Mouse (Mus musculus): Measurements from ENCODE around the gene Ror1.

Ror1 gene

GRCm38 (mm10) chr4:100391021-100391420 is 295.4 kb downstream of the Ror1 start:
- DNase-seq (ENCODE audit: low read depth) = no peak

- no peak for DNase-seq (ENCODE audit: low read depth)
Measured at GRCm38 (mm10) chr4:100393374-100394061, 297.9 kb downstream of the Ror1 start.

GRCm38 (mm10) chr4:100395407-100395806 is 299.8 kb downstream of the Ror1 start:
- DNase-seq (ENCODE audit: low read depth) = no peak

GRCm38 (mm10) chr4:100398079-100398478 is 302.5 kb downstream of the Ror1 start:
- DNase-seq (ENCODE audit: low read depth) = no peak

- no peak for DNase-seq (ENCODE audit: low read depth)
Measured at GRCm38 (mm10) chr4:100401078-100401477, 305.5 kb downstream of the Ror1 start.

GRCm38 (mm10) chr4:100401581-100402470 is 306.2 kb downstream of the Ror1 start:
- no peak for DNase-seq (ENCODE audit: low read depth)

GRCm38 (mm10) chr4:100407261-100407874 is 311.8 kb downstream of the Ror1 start:
- DNase-seq (ENCODE audit: low read depth) = peak; percentile 34

- DNase-seq (ENCODE audit: low read depth) = no peak
Measured at GRCm38 (mm10) chr4:100409521-100409920, 313.9 kb downstream of the Ror1 start.

GRCm38 (mm10) chr4:100411841-100412539 is 316.4 kb downstream of the Ror1 start:
- DNase-seq (ENCODE audit: low read depth) = no peak

- no peak for DNase-seq (ENCODE audit: low read depth)
Measured at GRCm38 (mm10) chr4:100422756-100423155, 327.2 kb downstream of the Ror1 start.

GRCm38 (mm10) chr4:100426101-100426500 is 330.5 kb downstream of the Ror1 start:
- DNase-seq (ENCODE audit: low read depth) = no peak

- DNase-seq (ENCODE audit: low read depth) = no peak
Measured at GRCm38 (mm10) chr4:100429371-100429900, 333.8 kb downstream of the Ror1 start.

GRCm38 (mm10) chr4:100435281-100436168 is 339.9 kb downstream of the Ror1 start:
- no peak for DNase-seq (ENCODE audit: low read depth)

GRCm38 (mm10) chr4:100436169-100436547 is 340.6 kb downstream of the Ror1 start:
- no peak for DNase-seq (ENCODE audit: low read depth)

- no peak for DNase-seq (ENCODE audit: low read depth)
Measured at GRCm38 (mm10) chr4:100446897-100447296, 351.3 kb downstream of the Ror1 start.

- DNase-seq (ENCODE audit: low read depth) = no peak
Measured at GRCm38 (mm10) chr4:100462493-100463120, 367.0 kb downstream of the Ror1 start.

- no peak for DNase-seq (ENCODE audit: low read depth)
Measured at GRCm38 (mm10) chr4:100478592-100479321, 383.2 kb downstream of the Ror1 start, which contains the start of gene Ube2u. Gene Ube2u (plus strand): TSS chr4:100478849.

- DNase-seq (ENCODE audit: low read depth) = no peak
Measured at GRCm38 (mm10) chr4:100488447-100488846, 392.9 kb downstream of the Ror1 start.
